Mouse (Mus musculus): ENCODE measurements at regions not wholly inside any gene's neighbourhood (a gene's known extent, or its start where the extent isn't known, plus 50 kb on each side); places are given as distances from the start of the nearest gene placed in this dataset.
A peak's percentile ranks its signal among the peaks of the same experiment; 100 is the strongest.

GRCm38 (mm10) chr11:56116553-56117232, 75.9 kb upstream of the Nmur2 start:
- no peak for TF ChIP-seq EP300 (IDR thresholded peaks at IDR 0.05; ENCODE audit: low read depth)
- peak; percentile 56 for TF ChIP-seq CTCF (IDR thresholded peaks at IDR 0.05; ENCODE audit: low read depth)
- ATAC-seq (no peak), DNase-seq (no peak)

GRCm38 (mm10) chr11:56107929-56108328, 67.1 kb upstream of the Nmur2 start:
- H3K4me2 ChIP-seq (ENCODE audit: low read depth, low read length) = no peak overlapping the region
- DNase-seq (peak; percentile 81), ATAC-seq (no peak)
- no peak overlapping the region for H3K9ac ChIP-seq (replicated peaks)
- H3K9me3 ChIP-seq (ENCODE audit: low read length) = no peaks in the 10 kb centered on the region
- H3K4me3 ChIP-seq (ENCODE audit: low read depth, low read length) = no peak overlapping the region
- no peaks in the 10 kb centered on the region for H3K4me1 ChIP-seq (ENCODE audit: insufficient read depth)
- WGBS (ENCODE audit: insufficient replicate concordance) = 5% methylated on average over 3 of the region's 3 CpGs
- H3K27me3 ChIP-seq (ENCODE audit: insufficient read depth, low read length) = no peaks in the 10 kb centered on the region
- no peaks in the 10 kb centered on the region for H3K36me3 ChIP-seq (replicated peaks; ENCODE audit: insufficient read depth, low read length)
- no peak overlapping the region for H3K27ac ChIP-seq (ENCODE audit: low read depth)
- TF ChIP-seq CTCF (IDR thresholded peaks at IDR 0.05; ENCODE audit: low read depth) (peak; percentile 81), EP300 (IDR thresholded peaks at IDR 0.05; ENCODE audit: low read depth) (no peak)

More at GRCm38 (mm10) chr11:56116553-56117232, 75.9 kb upstream of the Nmur2 start:
- no peaks in the 10 kb centered on the region for H3K9me3 ChIP-seq (ENCODE audit: low read length)
- WGBS (ENCODE audit: insufficient replicate concordance) = 39% methylated on average over 12 of the region's 12 CpGs
- no peaks in the 10 kb centered on the region for H3K36me3 ChIP-seq (replicated peaks; ENCODE audit: insufficient read depth, low read length)
- H3K4me1 ChIP-seq (ENCODE audit: insufficient read depth) = no peaks in the 10 kb centered on the region
- no peak overlapping the region for H3K4me3 ChIP-seq (ENCODE audit: low read depth, low read length)
- no peak overlapping the region for H3K27ac ChIP-seq (ENCODE audit: low read depth)
- no peak overlapping the region for H3K9ac ChIP-seq (replicated peaks)
- no peaks in the 10 kb centered on the region for H3K27me3 ChIP-seq (ENCODE audit: insufficient read depth, low read length)
- no peak overlapping the region for H3K4me2 ChIP-seq (ENCODE audit: low read depth, low read length)

DNA sequence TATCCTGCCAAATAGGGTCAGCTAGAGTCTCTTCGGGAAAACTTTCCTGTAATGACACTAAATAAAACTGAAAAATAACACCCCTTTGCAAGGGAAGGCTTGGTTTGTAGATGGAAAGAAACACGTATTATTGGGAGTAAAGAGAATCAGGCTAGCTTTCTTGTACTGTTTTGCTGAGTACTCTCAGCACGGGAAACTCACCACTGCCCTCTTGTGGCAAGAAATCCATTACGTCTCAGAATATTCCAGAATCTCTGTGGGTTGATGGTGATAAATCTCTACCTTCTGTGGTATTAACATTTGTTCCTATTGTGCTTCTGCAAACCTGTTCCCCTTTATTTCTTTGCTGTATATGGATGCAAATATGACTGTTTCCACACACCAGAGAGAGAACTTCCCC, 64.8 kb upstream of the Nmur2 start:
- peak; percentile 64 for TF ChIP-seq CTCF (IDR thresholded peaks at IDR 0.05; ENCODE audit: low read depth)
- no peak for TF ChIP-seq EP300 (IDR thresholded peaks at IDR 0.05; ENCODE audit: low read depth)
- H3K36me3 ChIP-seq (replicated peaks; ENCODE audit: insufficient read depth, low read length) = no peaks in the 10 kb centered on the region
- no peak overlapping the region for H3K9ac ChIP-seq (replicated peaks)
- no peak for ATAC-seq
- no peak overlapping the region for H3K4me3 ChIP-seq (ENCODE audit: low read depth, low read length)
- WGBS (ENCODE audit: insufficient replicate concordance) = 31% methylated on average over 4 of the region's 4 CpGs
- H3K27ac ChIP-seq (ENCODE audit: low read depth) = no peak overlapping the region
- DNase-seq = no peak
- no peaks in the 10 kb centered on the region for H3K4me1 ChIP-seq (ENCODE audit: insufficient read depth)
- H3K4me2 ChIP-seq (ENCODE audit: low read depth, low read length) = no peak overlapping the region
- H3K9me3 ChIP-seq (ENCODE audit: low read length) = no peaks in the 10 kb centered on the region
- H3K27me3 ChIP-seq (ENCODE audit: insufficient read depth, low read length) = no peaks in the 10 kb centered on the region

- Histone ChIP-seq H3K4me2 (ENCODE audit: low read depth, low read length) (no peak overlapping the region), H3K4me3 (ENCODE audit: low read depth, low read length) (no peak overlapping the region), H3K9me3 (ENCODE audit: low read length) (no peaks in the 10 kb centered on the region), H3K4me1 (ENCODE audit: insufficient read depth) (no peaks in the 10 kb centered on the region), H3K36me3 (replicated peaks; ENCODE audit: insufficient read depth, low read length) (no peaks in the 10 kb centered on the region), H3K27me3 (ENCODE audit: insufficient read depth, low read length) (no peaks in the 10 kb centered on the region), H3K27ac (ENCODE audit: low read depth) (no peak overlapping the region), H3K9ac (replicated peaks) (no peak overlapping the region)
- WGBS (ENCODE audit: insufficient replicate concordance) = 61% methylated on average over 2 of the region's 2 CpGs
- DNase-seq (no peak), ATAC-seq (no peak)
- TF ChIP-seq EP300 (IDR thresholded peaks at IDR 0.05; ENCODE audit: low read depth) = no peak
- TF ChIP-seq CTCF (IDR thresholded peaks at IDR 0.05; ENCODE audit: low read depth) = no peak
Measured at GRCm38 (mm10) chr11:56092891-56093290, 52.1 kb upstream of the Nmur2 start.
